Mouse (Mus musculus): ENCODE data around the gene Pcgf3. TPM values are rescaled to one million over a fixed set of nuclear protein-coding genes. Genes with fewer than 3 reads are reported as not detected.

Pcgf3 gene
- 7.9 and 13.6 TPM in 2 replicates for polyA plus RNA-seq (2012; rRNA removed; ENCODE audit: low replicate concordance)

DNA sequence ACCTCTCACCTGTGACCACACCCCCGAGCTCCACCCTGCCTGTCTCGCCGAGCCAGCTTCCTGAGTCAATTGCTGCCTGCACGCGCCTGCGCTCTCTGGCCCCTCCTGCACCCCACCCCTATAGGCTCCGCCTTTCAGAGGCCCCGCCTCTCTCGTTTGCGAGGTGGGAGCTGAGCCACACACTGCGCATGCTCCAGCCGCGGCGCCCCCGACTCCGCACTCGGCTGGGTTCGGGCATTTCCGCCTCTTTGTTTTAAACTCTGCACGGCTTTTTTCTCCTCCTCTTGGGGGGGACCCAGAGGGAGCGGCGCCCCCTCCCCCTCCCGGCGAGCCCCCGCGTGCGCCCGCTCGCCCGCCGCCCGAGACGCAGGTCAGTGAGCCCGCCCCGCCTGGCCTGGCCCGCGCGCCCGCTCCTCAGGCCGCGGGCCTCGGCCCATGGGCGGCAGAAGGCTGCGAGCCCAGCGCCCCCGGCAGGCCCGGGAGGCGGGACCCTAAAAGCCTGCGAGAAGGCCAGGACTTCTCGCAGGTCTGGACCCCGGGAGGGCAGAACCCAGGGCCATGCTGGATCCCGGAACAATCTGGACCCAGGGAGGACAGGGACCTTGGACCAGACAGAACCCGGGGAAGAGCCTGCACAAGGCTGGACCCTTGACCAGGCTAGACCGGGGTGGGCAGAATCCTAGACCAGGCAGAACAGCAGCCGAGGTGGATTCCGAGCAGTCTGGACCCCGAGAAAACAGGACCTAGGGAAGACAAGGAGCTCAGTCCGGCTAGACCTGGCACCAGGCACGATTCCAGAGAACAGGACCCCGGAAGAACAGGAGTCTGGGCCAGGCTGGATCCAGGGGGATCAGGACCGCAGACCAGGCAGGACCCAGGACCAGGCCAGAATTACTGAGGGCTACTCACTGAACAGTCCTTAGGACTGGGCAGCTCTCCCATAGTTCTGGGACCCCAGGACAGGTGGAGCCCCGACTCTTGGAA lies at the start of gene Pcgf3:
TSS of gene Pcgf3 (plus strand) at position 151 of the 984 bp plus-strand sequence.

GRCm38 (mm10) chr5:108433804-108434587 lies 27.0 kb upstream of the Pcgf3 start, which contains the start of gene Atp5k:
TSS of gene Atp5k (minus strand) at chr5:108434448.

DNA sequence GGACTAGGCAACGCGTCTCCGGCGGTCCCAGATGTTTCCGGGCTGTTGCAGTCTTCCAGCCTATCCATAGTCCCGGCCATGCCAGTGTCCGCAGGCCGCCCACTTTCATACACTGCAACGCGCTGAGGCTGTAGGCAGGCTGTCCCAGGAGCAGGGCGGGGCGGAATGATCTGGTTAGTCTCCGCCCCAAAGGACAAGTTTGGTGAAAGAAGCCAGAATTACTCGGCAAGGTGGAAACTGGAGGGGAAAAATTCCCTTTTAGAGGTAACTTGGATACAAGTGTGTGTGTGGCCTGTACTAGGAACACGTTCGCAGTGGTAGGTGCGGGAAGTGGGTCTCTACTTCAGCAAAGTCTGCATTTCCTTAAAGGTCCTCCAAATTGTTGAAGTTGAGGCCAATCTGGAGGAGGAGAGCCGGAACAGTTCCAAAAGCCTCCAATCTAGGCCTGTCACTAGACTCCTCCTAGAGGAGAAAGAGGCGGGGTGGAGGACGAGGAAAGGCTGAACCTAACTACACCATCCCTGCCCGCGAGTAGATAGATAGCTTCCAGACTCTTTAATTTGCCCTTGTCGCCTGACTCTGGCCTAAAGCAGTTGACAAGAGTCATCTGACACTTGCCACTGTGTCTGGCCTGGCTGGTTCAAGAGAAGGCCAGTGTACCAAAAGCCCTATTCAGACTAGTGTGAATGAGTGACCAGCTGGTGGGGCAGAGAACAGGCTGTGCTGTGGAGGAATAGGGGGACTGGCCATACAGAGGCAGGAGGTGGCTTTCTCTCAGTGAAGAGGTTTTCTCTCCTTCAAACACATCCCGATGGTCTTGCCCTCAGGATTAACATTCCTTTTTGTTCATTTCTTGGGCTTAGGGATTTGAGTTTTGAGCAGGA lies 12.0 kb upstream of the Pcgf3 start, which contains the start of gene Mfsd7a:
TSS of gene Mfsd7a (minus strand) at position 107 of the 884 bp plus-strand sequence.

GRCm38 (mm10) chr5:108549489-108550206 lies 88.6 kb downstream of the Pcgf3 start, which contains the start of gene Cplx1:
TSS of gene Cplx1 (minus strand) at chr5:108550024.

Other genes with a start within 250 kb of the Pcgf3 start
- 12.5 and 17.7 TPM in 2 replicates for gene Dr1, start 192.3 kb upstream of the Pcgf3 start, polyA plus RNA-seq (2012; rRNA removed; ENCODE audit: low replicate concordance)
- 10.8 and 11.0 TPM in 2 replicates for gene Pigg, start 148.6 kb upstream of the Pcgf3 start, polyA plus RNA-seq (2012; rRNA removed; ENCODE audit: low replicate concordance)
- gene Gm42517, start 93.3 kb upstream of the Pcgf3 start, polyA plus RNA-seq (2012; rRNA removed; ENCODE audit: low replicate concordance) = 8.5 and 15.4 TPM in 2 replicates
- gene Pde6b, start 72.8 kb upstream of the Pcgf3 start, polyA plus RNA-seq (2012; rRNA removed; ENCODE audit: low replicate concordance) = not detected in 2 replicates
- gene Atp5k, start 26.8 kb upstream of the Pcgf3 start, polyA plus RNA-seq (2012; rRNA removed; ENCODE audit: low replicate concordance) = 54.7 and 110 TPM in 2 replicates
- 10.9 and 26.9 TPM in 2 replicates for gene Mfsd7a, start 12.3 kb upstream of the Pcgf3 start, polyA plus RNA-seq (2012; rRNA removed; ENCODE audit: low replicate concordance)
- 0.21 TPM in 1 of 2 replicates, not detected in the other for gene Cplx1, start 88.8 kb downstream of the Pcgf3 start, polyA plus RNA-seq (2012; rRNA removed; ENCODE audit: low replicate concordance)
- 70.0 and 83.4 TPM in 2 replicates for gene Gak, start 168.5 kb downstream of the Pcgf3 start, polyA plus RNA-seq (2012; rRNA removed; ENCODE audit: low replicate concordance)
- gene Tmem175, start 168.5 kb downstream of the Pcgf3 start, polyA plus RNA-seq (2012; rRNA removed; ENCODE audit: low replicate concordance) = 65.1 and 66.8 TPM in 2 replicates
- gene Idua, start 199.1 kb downstream of the Pcgf3 start, polyA plus RNA-seq (2012; rRNA removed; ENCODE audit: low replicate concordance) = 25.0 and 37.4 TPM in 2 replicates
- gene Dgkq, start 208.4 kb downstream of the Pcgf3 start, polyA plus RNA-seq (2012; rRNA removed; ENCODE audit: low replicate concordance) = 22.3 and 38.1 TPM in 2 replicates
- 0.11 and 1.1 TPM in 2 replicates for gene Slc26a1, start 214.3 kb downstream of the Pcgf3 start, polyA plus RNA-seq (2012; rRNA removed; ENCODE audit: low replicate concordance)
- 177 and 427 TPM in 2 replicates for gene Fgfrl1, start 231.2 kb downstream of the Pcgf3 start, polyA plus RNA-seq (2012; rRNA removed; ENCODE audit: low replicate concordance)

All from subcutaneous adipose tissue, adult 2 months (tissue).